Comparison of ENCODE assay signal across 25 mouse cellular contexts in the genomic region with DNA sequence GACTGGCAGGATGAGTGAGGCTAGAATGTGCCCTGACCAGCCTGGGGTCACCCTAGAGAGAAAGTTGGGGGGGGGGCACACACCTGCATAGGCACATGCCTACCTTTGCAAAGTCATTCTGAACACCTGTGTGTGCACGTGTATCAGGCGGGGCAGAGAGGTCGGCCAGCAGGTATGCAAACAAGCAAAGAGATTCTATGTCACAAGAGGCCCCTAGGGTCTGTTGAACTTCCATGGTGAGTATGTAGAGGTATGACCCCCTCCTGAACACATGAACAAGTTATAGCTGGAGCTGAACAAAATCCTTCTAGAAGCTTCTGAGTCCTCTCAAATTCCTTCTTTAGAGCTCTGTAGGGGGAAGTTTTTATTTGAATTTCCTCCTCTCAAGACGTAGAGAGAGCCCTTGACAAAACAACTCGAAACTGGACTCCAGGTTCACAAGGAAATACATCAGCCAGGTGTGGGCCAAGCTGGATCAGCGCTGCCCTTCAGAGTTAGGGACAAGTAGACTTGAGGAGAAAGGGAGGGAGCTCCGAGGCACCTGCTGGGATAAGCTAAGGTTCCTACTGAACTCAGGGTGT. TPM values are rescaled to one million over a fixed set of nuclear protein-coding genes. Genes with fewer than 3 reads are reported as not detected.
DNase-seq lines count a peak whose midpoint lies in the region; ATAC-seq and TF ChIP-seq lines count a peak whose summit lies in the region.
"Had no signal": no experiment of that assay in that cellular context is flagged by ENCODE, and none has a peak within 500 bp of the region (broad histone marks: within the 10 kb centered on the region; RNA-seq: fewer than 3 reads in every experiment).

No protein-coding gene starts in this region.

- peak; percentile 99 for TF ChIP-seq EP300 in lung, postnatal 0 days (IDR thresholded peaks at IDR 0.05)

- TF ChIP-seq CTCF in kidney, postnatal 0 days (IDR thresholded peaks at IDR 0.05; ENCODE audit: low read depth) = no peak
- no peak for TF ChIP-seq CTCF in lung, postnatal 0 days (IDR thresholded peaks at IDR 0.05)
- no peak for TF ChIP-seq CTCF in cerebellum, adult 2 months (IDR thresholded peaks at IDR 0.05; ENCODE audit: borderline replicate concordance, insufficient read depth, low read depth, low read length)

- no peak for DNase-seq in kidney, postnatal 0 days (ENCODE audit: low spot score)
- DNase-seq in kidney, postnatal 10 days = no peak
- DNase-seq in lung, adult 18-20 months = peak; percentile 89 to 93
- peak; percentile 96 for DNase-seq in lung, postnatal 0 days (ENCODE audit: low spot score)
- DNase-seq in cerebellum, adult 2 months = no peak
- DNase-seq in thymus, postnatal 25 days = no peak
- DNase-seq: adrenal gland, adult 8-10 months; cerebellum, adult 9-11 months; forebrain, postnatal 0 days; gastrocnemius, postnatal 14 days; heart, postnatal 4 days; liver; right cerebral cortex, postnatal 14 days; thymus, adult 18-20 months; thymus, postnatal 4 days had no signal

- no peak overlapping the region for H3K9ac ChIP-seq in kidney, postnatal 0 days (ENCODE audit: low read depth, low read length)
- H3K9ac ChIP-seq in lung, postnatal 0 days (replicated peaks; ENCODE audit: low read depth) = no peak overlapping the region
- H3K9ac ChIP-seq in stomach, embryonic 15.5 days = no peak overlapping the region
- H3K9ac ChIP-seq in kidney, embryonic 14.5 days (ENCODE audit: low read depth, low read length) = no peak overlapping the region
- H3K9ac ChIP-seq: forebrain, postnatal 0 days; hindbrain, embryonic 14.5 days; kidney, embryonic 15.5 days; liver, embryonic 15.5 days; midbrain, embryonic 13.5 days had no signal

- no peaks in the 10 kb centered on the region for H3K9me3 ChIP-seq in kidney, postnatal 0 days (replicated peaks; ENCODE audit: low read length)
- H3K9me3 ChIP-seq in lung, postnatal 0 days (ENCODE audit: low read length) = no peaks in the 10 kb centered on the region
- H3K9me3 ChIP-seq in stomach, embryonic 15.5 days = no peaks in the 10 kb centered on the region
- H3K9me3 ChIP-seq in kidney, embryonic 14.5 days (ENCODE audit: control insufficient read depth, low read length) = no peaks in the 10 kb centered on the region
- H3K9me3 ChIP-seq: forebrain, embryonic 10.5 days; kidney, embryonic 15.5 days; limb, embryonic 10.5 days; liver, embryonic 15.5 days; midbrain, embryonic 13.5 days had no signal

- H3K27ac ChIP-seq in kidney, postnatal 0 days = no peak overlapping the region
- H3K27ac ChIP-seq in lung, postnatal 0 days (ENCODE audit: low read length) = peak overlapping the region; percentile 88
- H3K27ac ChIP-seq in stomach, embryonic 15.5 days = peak overlapping the region; percentile 26; the same call in 1 of the 2 replicates
- H3K27ac ChIP-seq in cerebellum, adult 2 months (ENCODE audit: insufficient read depth, low read length) = no peak overlapping the region
- H3K27ac ChIP-seq in kidney, embryonic 14.5 days (ENCODE audit: low read depth, low read length) = no peak overlapping the region
- H3K27ac ChIP-seq: forebrain, embryonic 10.5 days; hindbrain, embryonic 14.5 days; kidney, embryonic 15.5 days; limb, embryonic 10.5 days; liver, embryonic 15.5 days; midbrain, embryonic 13.5 days had no signal

- 70% methylated on average over 7 of the region's 7 CpGs for WGBS in kidney, postnatal 0 days
- 47% methylated on average over 7 of the region's 7 CpGs for WGBS in lung, postnatal 0 days
- WGBS in stomach, embryonic 15.5 days = 64% methylated on average over 7 of the region's 7 CpGs
- 76% methylated on average over 7 of the region's 7 CpGs for WGBS in cerebellum, adult 2 months
- WGBS in kidney, embryonic 14.5 days = 72% methylated on average over 7 of the region's 7 CpGs

- no peaks in the 10 kb centered on the region for H3K36me3 ChIP-seq in kidney, postnatal 0 days (ENCODE audit: insufficient read depth, low read length)
- H3K36me3 ChIP-seq in lung, postnatal 0 days (ENCODE audit: insufficient read depth, low read length) = no peaks in the 10 kb centered on the region
- H3K36me3 ChIP-seq in stomach, embryonic 15.5 days = no peaks in the 10 kb centered on the region
- H3K36me3 ChIP-seq in kidney, embryonic 14.5 days (ENCODE audit: control insufficient read depth, insufficient read depth, low read length) = no peaks in the 10 kb centered on the region
- H3K36me3 ChIP-seq: forebrain, embryonic 10.5 days; kidney, embryonic 15.5 days; limb, embryonic 10.5 days; liver, embryonic 15.5 days; midbrain, embryonic 13.5 days had no signal

- TF ChIP-seq POLR2A in cerebellum, adult 2 months (IDR thresholded peaks at IDR 0.05; ENCODE audit: borderline replicate concordance, insufficient read depth, low read length) = no peak

- 0 out of 2 replicates have a peak, but pooled peaks have one; percentile 33 for ATAC-seq in kidney, postnatal 0 days (replicated peaks; ENCODE audit: low FRiP score, low read depth)
- peak; percentile 92 for ATAC-seq in lung, postnatal 0 days
- peak; percentile 43; the same call in 1 of the 2 replicates for ATAC-seq in stomach, embryonic 15.5 days (ENCODE audit: insufficient read depth, low FRiP score, low read depth)
- ATAC-seq in kidney, embryonic 14.5 days (ENCODE audit: low FRiP score, low TSS enrichment) = no peak
- ATAC-seq: activated CD4-positive, CD25-positive, alpha-beta regulatory T cell, adult 4 months; forebrain, postnatal 0 days; inflammation-experienced regulatory T-cells, adult 6 months; midbrain, embryonic 13.5 days had no signal

- no peaks in the 10 kb centered on the region for H3K27me3 ChIP-seq in kidney, postnatal 0 days (ENCODE audit: insufficient read depth, low read length)
- H3K27me3 ChIP-seq in lung, postnatal 0 days (replicated peaks; ENCODE audit: insufficient read depth, low read length) = no peaks in the 10 kb centered on the region
- H3K27me3 ChIP-seq in stomach, embryonic 15.5 days (replicated peaks) = no peaks in the 10 kb centered on the region
- H3K27me3 ChIP-seq in cerebellum, adult 2 months (ENCODE audit: control insufficient read depth, insufficient read depth, low read length) = no peaks in the 10 kb centered on the region
- no peaks in the 10 kb centered on the region for H3K27me3 ChIP-seq in kidney, embryonic 14.5 days (ENCODE audit: control insufficient read depth, insufficient read depth, low read length)
- H3K27me3 ChIP-seq: kidney, embryonic 15.5 days; liver, embryonic 15.5 days; midbrain, embryonic 13.5 days had no signal

- no peaks in the 10 kb centered on the region for H3K4me1 ChIP-seq in kidney, postnatal 0 days (replicated peaks; ENCODE audit: insufficient read depth, low read length)
- no peaks in the 10 kb centered on the region for H3K4me1 ChIP-seq in lung, postnatal 0 days (ENCODE audit: insufficient read depth, low read depth, low read length)
- no peaks in the 10 kb centered on the region for H3K4me1 ChIP-seq in stomach, embryonic 15.5 days
- H3K4me1 ChIP-seq in cerebellum, adult 2 months (ENCODE audit: control insufficient read depth, insufficient read depth, low read length) = no peaks in the 10 kb centered on the region
- H3K4me1 ChIP-seq in kidney, embryonic 14.5 days (ENCODE audit: control insufficient read depth, insufficient read depth, low read length) = no peaks in the 10 kb centered on the region
- H3K4me1 ChIP-seq: forebrain, embryonic 10.5 days; kidney, embryonic 15.5 days; liver, embryonic 15.5 days; midbrain, embryonic 13.5 days had no signal

- H3K4me2 ChIP-seq in kidney, postnatal 0 days (ENCODE audit: low read length) = no peak overlapping the region
- H3K4me2 ChIP-seq in lung, postnatal 0 days (replicated peaks; ENCODE audit: low read depth, low read length) = no peak overlapping the region
- H3K4me2 ChIP-seq in stomach, embryonic 15.5 days = no peak overlapping the region
- H3K4me2 ChIP-seq in kidney, embryonic 14.5 days (replicated peaks; ENCODE audit: low read depth, low read length) = no peak overlapping the region
- H3K4me2 ChIP-seq: hindbrain, embryonic 14.5 days; kidney, embryonic 15.5 days; liver, embryonic 15.5 days; midbrain, embryonic 13.5 days had no signal

- no peak overlapping the region for H3K4me3 ChIP-seq in kidney, postnatal 0 days (replicated peaks; ENCODE audit: low read depth, low read length)
- no peak overlapping the region for H3K4me3 ChIP-seq in lung, postnatal 0 days (ENCODE audit: low read depth, low read length)
- H3K4me3 ChIP-seq in stomach, embryonic 15.5 days (replicated peaks) = no peak overlapping the region
- H3K4me3 ChIP-seq in cerebellum, adult 2 months (replicated peaks; ENCODE audit: insufficient read depth, low read depth, low read length) = no peak overlapping the region
- no peak overlapping the region for H3K4me3 ChIP-seq in kidney, embryonic 14.5 days (ENCODE audit: low read length)
- H3K4me3 ChIP-seq: forebrain, embryonic 10.5 days; kidney, embryonic 15.5 days; limb, embryonic 10.5 days; liver, embryonic 15.5 days; midbrain, embryonic 13.5 days had no signal

RNA-seq across cellular contexts. Expression of gene Cbr2, which starts 12.3 kb away (rescaled TPM):
- 1.8 and 3.6 TPM in 2 replicates for polyA plus RNA-seq in kidney, postnatal 0 days (2015; fragmentation: Nextera tagmentation; extraction: Ambion mirVana)
- 4,475 and 4,528 TPM in 2 replicates for polyA plus RNA-seq in lung, postnatal 0 days (2015; fragmentation: Nextera tagmentation; extraction: Ambion mirVana)
- 54.5 and 82.4 TPM in 2 replicates for polyA plus RNA-seq in stomach, embryonic 15.5 days (2015; fragmentation: Nextera tagmentation; extraction: Ambion mirVana)
- polyA plus RNA-seq in cerebellum, adult 2 months (2012; rRNA removed) = 1.9 and 3.1 TPM in 2 replicates
- 0.47 TPM in 1 of 2 replicates, not detected in the other for polyA plus RNA-seq in kidney, embryonic 14.5 days (2014; fragmentation: Nextera tagmentation; extraction: Ambion mirVana)
- polyA plus RNA-seq: activated CD4-positive, CD25-positive, alpha-beta regulatory T cell, adult 4 months; inflammation-experienced regulatory T-cells, adult 6 months had no signal

RNA-seq across cellular contexts. Expression of gene Dcxr, which starts 17.1 kb away (rescaled TPM):
- 112 and 123 TPM in 2 replicates for polyA plus RNA-seq in kidney, postnatal 0 days (2015; fragmentation: Nextera tagmentation; extraction: Ambion mirVana)
- polyA plus RNA-seq in lung, postnatal 0 days (2015; fragmentation: Nextera tagmentation; extraction: Ambion mirVana) = 344 and 430 TPM in 2 replicates
- polyA plus RNA-seq in stomach, embryonic 15.5 days (2015; fragmentation: Nextera tagmentation; extraction: Ambion mirVana) = 31.6 and 33.5 TPM in 2 replicates
- polyA plus RNA-seq in cerebellum, adult 2 months (2012; rRNA removed) = 36.4 and 36.5 TPM in 2 replicates
- polyA plus RNA-seq in kidney, embryonic 14.5 days (2014; fragmentation: Nextera tagmentation; extraction: Ambion mirVana) = 21.1 and 23.2 TPM in 2 replicates

RNA-seq across cellular contexts. Expression of gene Hmga1b, which starts 18.4 kb away (rescaled TPM):
- polyA plus RNA-seq in kidney, postnatal 0 days (2015; fragmentation: Nextera tagmentation; extraction: Ambion mirVana) = 2.6 and 4.5 TPM in 2 replicates
- polyA plus RNA-seq in lung, postnatal 0 days (2015; fragmentation: Nextera tagmentation; extraction: Ambion mirVana) = 2.0 and 3.7 TPM in 2 replicates
- polyA plus RNA-seq in stomach, embryonic 15.5 days (2015; fragmentation: Nextera tagmentation; extraction: Ambion mirVana) = 4.3 and 9.3 TPM in 2 replicates
- 2.5 and 3.1 TPM in 2 replicates for polyA plus RNA-seq in cerebellum, adult 2 months (2012; rRNA removed)
- polyA plus RNA-seq in kidney, embryonic 14.5 days (2014; fragmentation: Nextera tagmentation; extraction: Ambion mirVana) = 5.2 and 7.9 TPM in 2 replicates

RNA-seq across cellular contexts. Expression of gene Rac3, which starts 22.9 kb away (rescaled TPM):
- polyA plus RNA-seq in kidney, postnatal 0 days (2015; fragmentation: Nextera tagmentation; extraction: Ambion mirVana) = 23.4 and 23.7 TPM in 2 replicates
- 56.0 and 61.9 TPM in 2 replicates for polyA plus RNA-seq in lung, postnatal 0 days (2015; fragmentation: Nextera tagmentation; extraction: Ambion mirVana)
- polyA plus RNA-seq in stomach, embryonic 15.5 days (2015; fragmentation: Nextera tagmentation; extraction: Ambion mirVana) = 36.4 and 39.4 TPM in 2 replicates
- polyA plus RNA-seq in cerebellum, adult 2 months (2012; rRNA removed) = 66.1 and 67.0 TPM in 2 replicates
- 5.0 and 28.7 TPM in 2 replicates for polyA plus RNA-seq in kidney, embryonic 14.5 days (2014; fragmentation: Nextera tagmentation; extraction: Ambion mirVana)
- polyA plus RNA-seq: activated CD4-positive, CD25-positive, alpha-beta regulatory T cell, adult 4 months; inflammation-experienced regulatory T-cells, adult 6 months had no signal

RNA-seq across cellular contexts. Expression of gene Lrrc45, which starts 30.5 kb away (rescaled TPM):
- polyA plus RNA-seq in kidney, postnatal 0 days (2015; fragmentation: Nextera tagmentation; extraction: Ambion mirVana) = 31.3 and 33.5 TPM in 2 replicates
- polyA plus RNA-seq in lung, postnatal 0 days (2015; fragmentation: Nextera tagmentation; extraction: Ambion mirVana) = 37.3 and 41.4 TPM in 2 replicates
- polyA plus RNA-seq in stomach, embryonic 15.5 days (2015; fragmentation: Nextera tagmentation; extraction: Ambion mirVana) = 55.7 and 57.3 TPM in 2 replicates
- polyA plus RNA-seq in cerebellum, adult 2 months (2012; rRNA removed) = 86.6 and 96.0 TPM in 2 replicates
- polyA plus RNA-seq in kidney, embryonic 14.5 days (2014; fragmentation: Nextera tagmentation; extraction: Ambion mirVana) = 41.9 and 43.1 TPM in 2 replicates

Comparison
In these comparisons a context has a peak if more than half of its experiments do, and no peak if none do; other contexts are left out.
1. DNase-seq: peak in lung, adult 18-20 months (2 of 2) and lung, postnatal 0 days (single experiment); none in kidney, postnatal 0 days (single experiment), kidney, postnatal 10 days (single experiment), cerebellum, adult 2 months (0 of 2) and thymus, postnatal 25 days (single experiment).
2. H3K27ac ChIP-seq: peak in lung, postnatal 0 days (single experiment) and stomach, embryonic 15.5 days (single experiment); none in kidney, postnatal 0 days (single experiment), cerebellum, adult 2 months (single experiment) and kidney, embryonic 14.5 days (single experiment).
3. RNA of gene Cbr2, which starts 12.3 kb away (polyA plus RNA-seq): 4,475 to 4,528 TPM in lung, postnatal 0 days; 54.5 to 82.4 TPM in stomach, embryonic 15.5 days, 1.8 to 3.6 TPM in kidney, postnatal 0 days, 1.9 to 3.1 TPM in cerebellum, adult 2 months and 0.47 TPM in kidney, embryonic 14.5 days; every median in the first group is over 10 times any median in the second.